Mouse (Mus musculus): ENCODE measurements around the gene Kcnq1. TPM values are rescaled to one million over a fixed set of nuclear protein-coding genes. Genes with fewer than 3 reads are reported as not detected.

The Kcnq1 gene
- polyA plus RNA-seq, 1 experiment from 2014 or later = 1.1 TPM

- Histone ChIP-seq H3K4me1 (ENCODE audit: control insufficient read depth, insufficient read depth, low read length) (no peaks in the 10 kb centered on the region), H3K27ac (ENCODE audit: low read depth, low read length) (no peak overlapping the region), H3K9me3 (ENCODE audit: control insufficient read depth, low read length) (no peaks in the 10 kb centered on the region), H3K9ac (ENCODE audit: low read length) (no peak overlapping the region), H3K27me3 (ENCODE audit: control insufficient read depth, insufficient read depth, low read length) (no peaks in the 10 kb centered on the region), H3K4me2 (no peak overlapping the region), H3K36me3 (ENCODE audit: control insufficient read depth, insufficient read depth, low read length) (no peaks in the 10 kb centered on the region), H3K4me3 (ENCODE audit: low read depth, low read length) (no peak overlapping the region)
- ATAC-seq (ENCODE audit: low FRiP score) = no peak
- peak; percentile 80 for DNase-seq (ENCODE audit: low spot score, missing footprints)
- 84% methylated on average over 12 of the region's 12 CpGs for WGBS
Observed at GRCm38 (mm10) chr7:143416406-143416805, 310.2 kb downstream of the Kcnq1 start.

DNA sequence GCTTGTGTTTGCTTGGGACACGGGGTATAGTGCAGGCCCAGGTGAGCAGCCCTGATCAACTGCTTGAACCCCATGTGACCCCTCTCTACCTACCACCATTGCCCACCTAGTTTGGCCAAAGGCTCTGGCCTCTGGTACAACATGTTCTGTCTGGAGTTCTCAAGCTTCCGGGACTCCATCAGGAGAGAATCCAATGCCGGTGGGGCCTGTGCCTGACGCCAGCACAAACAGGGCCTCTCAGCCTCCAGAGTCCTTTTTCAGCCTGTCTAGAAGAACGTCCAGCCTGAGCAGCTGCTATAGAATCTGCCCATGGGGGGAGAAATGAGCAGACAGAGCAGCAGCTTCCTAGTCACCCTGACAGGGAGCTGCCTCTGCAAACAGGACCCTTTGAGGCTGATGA is 311.7 kb downstream of the Kcnq1 start:
- Histone ChIP-seq H3K27me3 (ENCODE audit: control insufficient read depth, insufficient read depth, low read length) (no peaks in the 10 kb centered on the region), H3K9ac (ENCODE audit: low read length) (no peak overlapping the region), H3K4me3 (ENCODE audit: low read depth, low read length) (no peak overlapping the region), H3K4me2 (no peak overlapping the region), H3K9me3 (ENCODE audit: control insufficient read depth, low read length) (no peaks in the 10 kb centered on the region), H3K4me1 (ENCODE audit: control insufficient read depth, insufficient read depth, low read length) (no peaks in the 10 kb centered on the region), H3K36me3 (ENCODE audit: control insufficient read depth, insufficient read depth, low read length) (no peaks in the 10 kb centered on the region), H3K27ac (ENCODE audit: low read depth, low read length) (0 out of 2 replicates have a peak overlapping the region, but pooled peaks have one; percentile 9)
- ATAC-seq (ENCODE audit: low FRiP score) = no peak
- peak; percentile 66 for DNase-seq (ENCODE audit: low spot score, missing footprints)
- 71% methylated on average over 5 of the region's 5 CpGs for WGBS

DNA sequence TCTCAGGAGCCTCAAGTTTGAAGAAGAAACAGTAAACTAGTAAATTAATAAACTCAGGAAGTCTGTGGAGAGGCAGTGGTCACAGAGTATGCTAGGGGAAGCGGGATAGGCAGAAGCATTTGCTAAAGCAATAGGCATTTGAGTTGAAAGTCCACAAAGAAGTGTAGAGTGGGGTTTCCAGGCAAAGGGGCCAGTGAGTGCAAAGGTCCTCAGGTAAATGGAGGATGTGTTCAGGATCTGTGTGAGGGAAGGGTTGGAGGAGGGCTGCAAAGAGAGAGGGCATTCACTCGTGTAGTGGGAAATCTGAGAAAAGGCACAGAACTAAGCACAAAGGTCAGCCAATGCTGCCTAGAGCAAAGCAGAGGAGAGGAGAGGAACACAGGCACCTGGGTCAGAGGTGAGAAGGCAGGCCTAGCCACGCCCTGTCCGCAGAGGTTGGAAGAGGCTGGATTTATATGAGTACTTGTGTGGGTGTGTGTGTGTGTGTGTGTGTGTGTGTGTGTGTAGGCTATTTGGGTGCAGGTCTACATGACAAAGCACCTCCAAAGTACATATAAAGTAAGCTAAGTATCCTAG is 313.5 kb downstream of the Kcnq1 start:
- Histone ChIP-seq H3K4me1 (ENCODE audit: control insufficient read depth, insufficient read depth, low read length) (no peaks in the 10 kb centered on the region), H3K4me3 (ENCODE audit: low read depth, low read length) (no peak overlapping the region), H3K4me2 (no peak overlapping the region), H3K9ac (ENCODE audit: low read length) (no peak overlapping the region), H3K9me3 (ENCODE audit: control insufficient read depth, low read length) (no peaks in the 10 kb centered on the region), H3K27ac (ENCODE audit: low read depth, low read length) (no peak overlapping the region), H3K36me3 (ENCODE audit: control insufficient read depth, insufficient read depth, low read length) (no peaks in the 10 kb centered on the region), H3K27me3 (ENCODE audit: control insufficient read depth, insufficient read depth, low read length) (no peaks in the 10 kb centered on the region)
- ATAC-seq (ENCODE audit: low FRiP score) (no peak), DNase-seq (ENCODE audit: low spot score, missing footprints) (peak; percentile 12)
- 83% methylated on average over 4 of the region's 4 CpGs for WGBS

DNA sequence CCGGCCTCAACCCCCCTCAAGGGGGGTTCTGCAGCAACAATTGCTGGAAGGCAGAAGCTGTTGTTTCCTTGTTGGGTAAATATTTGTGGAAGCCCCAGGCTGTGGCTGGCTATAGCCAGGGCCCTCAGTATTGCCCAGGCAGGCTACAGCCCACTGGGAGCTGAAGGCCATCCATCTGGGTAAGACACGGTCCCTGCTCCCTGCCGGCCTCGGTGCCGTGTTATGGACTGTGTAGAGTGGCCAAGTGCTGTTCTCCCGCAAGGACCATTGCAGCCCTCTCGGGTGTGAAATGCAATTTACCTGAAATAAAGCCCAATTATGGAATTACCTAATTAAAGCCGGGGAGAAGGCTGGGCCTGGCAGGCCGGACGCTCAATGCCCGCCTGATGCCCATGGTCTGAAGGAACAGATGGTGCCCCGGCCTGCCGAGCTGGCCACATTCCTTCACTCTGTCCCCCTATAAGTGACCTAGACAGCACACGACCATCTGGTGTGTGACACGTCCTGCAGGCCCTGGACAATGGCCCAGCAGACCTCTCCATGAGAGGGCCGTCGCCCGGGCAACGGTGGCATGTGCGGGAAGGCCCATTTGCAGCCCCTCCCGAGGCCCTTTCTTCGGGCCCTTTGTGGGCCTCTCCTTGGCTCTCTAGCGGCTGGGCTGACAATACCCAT is 322.1 kb downstream of the Kcnq1 start:
- peak; percentile 95 for DNase-seq (ENCODE audit: low spot score, missing footprints)
- Histone ChIP-seq H3K9me3 (ENCODE audit: control insufficient read depth, low read length) (no peaks in the 10 kb centered on the region), H3K4me1 (ENCODE audit: control insufficient read depth, insufficient read depth, low read length) (peaks cover 18% of the 10 kb centered on the region), H3K36me3 (ENCODE audit: control insufficient read depth, insufficient read depth, low read length) (no peaks in the 10 kb centered on the region), H3K9ac (ENCODE audit: low read length) (peak overlapping the region; percentile 56), H3K4me3 (ENCODE audit: low read depth, low read length) (no peak overlapping the region), H3K4me2 (no peak overlapping the region), H3K27ac (ENCODE audit: low read depth, low read length) (peak overlapping the region; percentile 85), H3K27me3 (ENCODE audit: control insufficient read depth, insufficient read depth, low read length) (peaks cover 2% of the 10 kb centered on the region; the same call in 1 of the 2 replicates)
- 33% methylated on average over 23 of the region's 23 CpGs for WGBS
- ATAC-seq (ENCODE audit: low FRiP score) = peak; percentile 93

- 39% methylated on average over 2 of the region's 2 CpGs for WGBS
- Histone ChIP-seq H3K9ac (ENCODE audit: low read length) (peak overlapping the region; percentile 56), H3K27me3 (ENCODE audit: control insufficient read depth, insufficient read depth, low read length) (peaks cover 2% of the 10 kb centered on the region; the same call in 1 of the 2 replicates), H3K27ac (ENCODE audit: low read depth, low read length) (peak overlapping the region; percentile 85), H3K4me1 (ENCODE audit: control insufficient read depth, insufficient read depth, low read length) (peaks cover 18% of the 10 kb centered on the region), H3K9me3 (ENCODE audit: control insufficient read depth, low read length) (no peaks in the 10 kb centered on the region), H3K4me2 (peak overlapping the region; percentile 24), H3K4me3 (ENCODE audit: low read depth, low read length) (no peak overlapping the region; the same call in 1 of the 2 replicates), H3K36me3 (ENCODE audit: control insufficient read depth, insufficient read depth, low read length) (no peaks in the 10 kb centered on the region)
- DNase-seq (ENCODE audit: low spot score, missing footprints) (peak; percentile 93), ATAC-seq (ENCODE audit: low FRiP score) (peak; percentile 61)
Observed at GRCm38 (mm10) chr7:143428814-143429499, 322.8 kb downstream of the Kcnq1 start.

GRCm38 (mm10) chr7:143432631-143433030 is 326.5 kb downstream of the Kcnq1 start:
- Histone ChIP-seq H3K4me2 (no peak overlapping the region), H3K9me3 (ENCODE audit: control insufficient read depth, low read length) (no peaks in the 10 kb centered on the region), H3K27ac (ENCODE audit: low read depth, low read length) (no peak overlapping the region), H3K9ac (ENCODE audit: low read length) (no peak overlapping the region), H3K36me3 (ENCODE audit: control insufficient read depth, insufficient read depth, low read length) (no peaks in the 10 kb centered on the region), H3K27me3 (ENCODE audit: control insufficient read depth, insufficient read depth, low read length) (peaks cover 3% of the 10 kb centered on the region), H3K4me1 (ENCODE audit: control insufficient read depth, insufficient read depth, low read length) (peaks cover 25% of the 10 kb centered on the region), H3K4me3 (ENCODE audit: low read depth, low read length) (no peak overlapping the region)
- DNase-seq (ENCODE audit: low spot score, missing footprints) (no peak), ATAC-seq (ENCODE audit: low FRiP score) (no peak)
- WGBS = 73% methylated on average over 1 of the region's 1 CpGs

GRCm38 (mm10) chr7:143433331-143433730 is 327.2 kb downstream of the Kcnq1 start:
- ATAC-seq (ENCODE audit: low FRiP score) (no peak), DNase-seq (ENCODE audit: low spot score, missing footprints) (no peak)
- H3K36me3 ChIP-seq (ENCODE audit: control insufficient read depth, insufficient read depth, low read length) = no peaks in the 10 kb centered on the region
- H3K4me2 ChIP-seq = no peak overlapping the region
- H3K9ac ChIP-seq (ENCODE audit: low read length) = no peak overlapping the region
- 72% methylated on average over 7 of the region's 7 CpGs for WGBS
- H3K4me3 ChIP-seq (ENCODE audit: low read depth, low read length) = no peak overlapping the region
- peaks cover 20% of the 10 kb centered on the region for H3K4me1 ChIP-seq (ENCODE audit: control insufficient read depth, insufficient read depth, low read length)
- H3K27me3 ChIP-seq (ENCODE audit: control insufficient read depth, insufficient read depth, low read length) = peaks cover 3% of the 10 kb centered on the region
- H3K9me3 ChIP-seq (ENCODE audit: control insufficient read depth, low read length) = no peaks in the 10 kb centered on the region
- H3K27ac ChIP-seq (ENCODE audit: low read depth, low read length) = no peak overlapping the region

DNA sequence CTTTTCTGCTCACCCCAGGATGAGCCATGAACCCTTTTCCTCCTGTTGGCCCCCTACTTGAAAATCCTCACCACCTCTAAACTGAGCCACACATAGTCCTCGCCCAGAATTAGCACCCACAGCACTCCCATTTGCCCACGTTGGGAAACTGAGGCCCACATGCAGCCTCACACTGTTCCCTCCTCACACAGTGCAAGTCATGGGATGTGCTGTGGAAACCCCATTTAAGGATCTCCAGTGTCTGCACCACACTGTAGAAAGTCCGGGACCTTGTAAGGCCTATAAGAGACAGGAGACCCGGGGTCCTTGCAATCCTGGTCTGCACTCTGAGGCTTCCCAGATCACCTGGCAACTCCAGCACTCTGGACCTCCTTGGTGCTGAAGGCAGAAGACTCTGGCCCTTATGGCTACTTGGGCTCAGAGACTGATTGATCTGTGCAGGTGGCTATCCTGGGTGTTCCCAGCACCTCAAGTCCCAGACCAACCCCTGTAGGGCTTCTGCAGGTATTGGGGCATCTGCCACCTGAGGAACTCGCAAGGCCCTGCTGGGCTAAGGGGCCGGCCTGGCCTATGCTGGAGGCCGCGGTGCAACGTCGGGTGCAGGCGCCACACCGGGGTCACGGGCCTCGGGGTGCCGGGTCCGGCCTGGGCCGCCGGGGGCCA is 331.2 kb downstream of the Kcnq1 start:
- WGBS = 15% methylated on average over 18 of the region's 18 CpGs
- no peaks in the 10 kb centered on the region for H3K36me3 ChIP-seq (ENCODE audit: control insufficient read depth, insufficient read depth, low read length)
- ATAC-seq (ENCODE audit: low FRiP score) = peak; percentile 78
- H3K4me1 ChIP-seq (ENCODE audit: control insufficient read depth, insufficient read depth, low read length) = peaks cover 19% of the 10 kb centered on the region
- no peaks in the 10 kb centered on the region for H3K9me3 ChIP-seq (ENCODE audit: control insufficient read depth, low read length)
- peak overlapping the region; percentile 35 for H3K4me3 ChIP-seq (ENCODE audit: low read depth, low read length)
- H3K4me2 ChIP-seq = peak overlapping the region; percentile 77
- peak overlapping the region; percentile 81 for H3K9ac ChIP-seq (ENCODE audit: low read length)
- peak overlapping the region; percentile 73 for H3K27ac ChIP-seq (ENCODE audit: low read depth, low read length)
- no peak for DNase-seq (ENCODE audit: low spot score, missing footprints)
- peaks cover 3% of the 10 kb centered on the region for H3K27me3 ChIP-seq (ENCODE audit: control insufficient read depth, insufficient read depth, low read length)

All from midbrain, embryonic 11.5 days (tissue).